Mouse (Mus musculus): ENCODE results near the gene Nubp1.
A peak's percentile ranks its signal among the peaks of the same experiment; 100 is the strongest.

Gene Nubp1

GRCm38 (mm10) chr16:10416866-10417265 is 5.1 kb downstream of the Nubp1 start:
- DNase-seq (ENCODE audit: low spot score in 2 of 2), result no peak

GRCm38 (mm10) chr16:10417723-10418259 is 6.0 kb downstream of the Nubp1 start:
- DNase-seq (ENCODE audit: low spot score in 2 of 2), result no peak

- DNase-seq (ENCODE audit: low spot score in 2 of 2), result no peak
Measured at GRCm38 (mm10) chr16:10420447-10421054, 8.8 kb downstream of the Nubp1 start.

GRCm38 (mm10) chr16:10431911-10432310 is 20.2 kb downstream of the Nubp1 start:
- DNase-seq (ENCODE audit: low spot score in 2 of 2), result no peak

GRCm38 (mm10) chr16:10432387-10432786 is 20.6 kb downstream of the Nubp1 start:
- no peak for DNase-seq (ENCODE audit: low spot score in 2 of 2)

- DNase-seq (ENCODE audit: low spot score in 2 of 2), result no peak
Measured at GRCm38 (mm10) chr16:10433344-10433743, 21.6 kb downstream of the Nubp1 start.

- DNase-seq (ENCODE audit: low spot score in 2 of 2), result no peak
Measured at GRCm38 (mm10) chr16:10436166-10436565, 24.4 kb downstream of the Nubp1 start.

- DNase-seq (ENCODE audit: low spot score in 2 of 2), result no peak
Measured at GRCm38 (mm10) chr16:10438055-10438454, 26.3 kb downstream of the Nubp1 start.

GRCm38 (mm10) chr16:10441328-10441727 is 29.6 kb downstream of the Nubp1 start:
- no peak for DNase-seq (ENCODE audit: low spot score in 2 of 2)

GRCm38 (mm10) chr16:10441761-10442160 is 30.0 kb downstream of the Nubp1 start:
- DNase-seq (ENCODE audit: low spot score in 2 of 2), result no peak

GRCm38 (mm10) chr16:10443723-10444122 is 32.0 kb downstream of the Nubp1 start:
- DNase-seq (ENCODE audit: low spot score in 2 of 2), result no peak

GRCm38 (mm10) chr16:10446573-10447263 is 35.0 kb downstream of the Nubp1 start:
- DNase-seq (ENCODE audit: low spot score in 2 of 2), result no peak

GRCm38 (mm10) chr16:10447264-10447594 is 35.5 kb downstream of the Nubp1 start, which contains the start of gene Tvp23a:
Tvp23a (minus strand) TSS chr16:10447362.
- DNase-seq (ENCODE audit: low spot score in 2 of 2), result peak; percentile 50 to 74

GRCm38 (mm10) chr16:10447781-10448180 is 36.0 kb downstream of the Nubp1 start:
- DNase-seq (ENCODE audit: low spot score in 2 of 2), result no peak

GRCm38 (mm10) chr16:10448931-10449330 is 37.2 kb downstream of the Nubp1 start:
- DNase-seq (ENCODE audit: low spot score in 2 of 2), result no peak

GRCm38 (mm10) chr16:10451906-10452305 is 40.2 kb downstream of the Nubp1 start:
- no peak for DNase-seq (ENCODE audit: low spot score in 2 of 2)

- DNase-seq (ENCODE audit: low spot score in 2 of 2), result peak; percentile 56 to 71
Measured at GRCm38 (mm10) chr16:10452445-10452896, 40.7 kb downstream of the Nubp1 start.

- no peak for DNase-seq (ENCODE audit: low spot score in 2 of 2)
Measured at GRCm38 (mm10) chr16:10453872-10454582, 42.3 kb downstream of the Nubp1 start.

GRCm38 (mm10) chr16:10454583-10454974 is 42.8 kb downstream of the Nubp1 start:
- DNase-seq (ENCODE audit: low spot score in 2 of 2), result no peak

- no peak for DNase-seq (ENCODE audit: low spot score in 2 of 2)
Measured at GRCm38 (mm10) chr16:10460188-10460587, 48.4 kb downstream of the Nubp1 start.

- DNase-seq (ENCODE audit: low spot score in 2 of 2), result no peak
Measured at GRCm38 (mm10) chr16:10461178-10461577, 49.4 kb downstream of the Nubp1 start.

GRCm38 (mm10) chr16:10465011-10465681 is 53.4 kb downstream of the Nubp1 start:
- no peak for DNase-seq (ENCODE audit: low spot score in 2 of 2)
